In genomic region chr7:58655866-58656265, GRCm38 (mm10) we compare ENCODE assay signal across 33 mouse cellular contexts. TPM values are rescaled to one million over a fixed set of nuclear protein-coding genes. Genes with fewer than 3 reads are reported as not detected.
DNase-seq lines count a peak whose midpoint lies in the region; ATAC-seq and TF ChIP-seq lines count a peak whose summit lies in the region.
"Had no signal": no experiment of that assay in that cellular context is flagged by ENCODE, and none has a peak within 500 bp of the region (broad histone marks: within the 10 kb centered on the region; RNA-seq: fewer than 3 reads in every experiment).

Atp10a (plus strand) TSS chr7:58656166.

- TF ChIP-seq CTCF in testis, adult 2 months (IDR thresholded peaks at IDR 0.05; ENCODE audit: control insufficient read depth, insufficient read depth, insufficient replicate concordance, low read depth, low read length): no peak

- TF ChIP-seq POLR2A in testis, adult 2 months (IDR thresholded peaks at IDR 0.05; ENCODE audit: control insufficient read depth, low read depth, low read length): peak; percentile 37; the same call in 1 of the 2 replicates

- intact Hi-C loops in gastrocnemius, postnatal 36 days (cut with DNase I): no loop called here

- H3K9ac ChIP-seq in forebrain, embryonic 13.5 days: no peak within 1 kb of the TSS
- H3K9ac ChIP-seq: embryonic facial prominence, embryonic 13.5 days; hindbrain, embryonic 13.5 days; liver, embryonic 12.5 days; liver, postnatal 0 days; midbrain, embryonic 15.5 days; neural tube, embryonic 15.5 days; stomach, embryonic 15.5 days had no signal

- H3K4me1 ChIP-seq in testis, adult 2 months (ENCODE audit: control insufficient read depth, insufficient read depth, low read length): peaks cover 15% of the 10 kb centered on the region
- H3K4me1 ChIP-seq in forebrain, embryonic 13.5 days: peaks cover 11% of the 10 kb centered on the region
- H3K4me1 ChIP-seq: liver, embryonic 12.5 days had no signal

- no peak within 1 kb of the TSS for H3K4me2 ChIP-seq in forebrain, embryonic 13.5 days
- H3K4me2 ChIP-seq: embryonic facial prominence, embryonic 13.5 days; heart, embryonic 11.5 days; hindbrain, embryonic 13.5 days; liver, embryonic 12.5 days; midbrain, embryonic 15.5 days; neural tube, embryonic 15.5 days; stomach, embryonic 15.5 days had no signal

- H3K9me3 ChIP-seq in forebrain, embryonic 13.5 days (replicated peaks): no peaks in the 10 kb centered on the region
- H3K9me3 ChIP-seq: embryonic facial prominence, embryonic 13.5 days; hindbrain, embryonic 13.5 days; liver, embryonic 12.5 days; midbrain, embryonic 15.5 days; neural tube, embryonic 15.5 days; stomach, embryonic 15.5 days had no signal

- 90% methylated on average over 6 of the region's 6 CpGs for WGBS in forebrain, embryonic 13.5 days

- H3K27me3 ChIP-seq in testis, adult 2 months (ENCODE audit: control insufficient read depth, insufficient read depth, low read length): no peaks in the 10 kb centered on the region; the same call in 1 of the 2 replicates
- H3K27me3 ChIP-seq in forebrain, embryonic 13.5 days: peaks cover 4% of the 10 kb centered on the region; the same call in 1 of the 2 replicates
- H3K27me3 ChIP-seq: midbrain, embryonic 15.5 days; stomach, embryonic 15.5 days had no signal

- no peaks in the 10 kb centered on the region for H3K36me3 ChIP-seq in testis, adult 2 months (ENCODE audit: control insufficient read depth, insufficient read depth, low read length)
- H3K36me3 ChIP-seq in forebrain, embryonic 13.5 days (ENCODE audit: poor library complexity, severe bottlenecking): no peaks in the 10 kb centered on the region
- H3K36me3 ChIP-seq: embryonic facial prominence, embryonic 13.5 days; hindbrain, embryonic 13.5 days; liver, embryonic 12.5 days; midbrain, embryonic 15.5 days; neural tube, embryonic 15.5 days; stomach, embryonic 15.5 days had no signal

- ATAC-seq in granulocyte monocyte progenitor cell, adult 5-6 weeks (replicated peaks; ENCODE audit: poor library complexity, severe bottlenecking): no peak
- ATAC-seq in forebrain, embryonic 13.5 days: no peak
- ATAC-seq: forebrain, embryonic 14.5 days; intestine, embryonic 16.5 days; liver, embryonic 12.5 days; liver, postnatal 0 days; lung, postnatal 0 days; midbrain, embryonic 15.5 days had no signal

- H3K27ac ChIP-seq in testis, adult 2 months (ENCODE audit: control insufficient read depth, insufficient read depth, low read depth, low read length): peak within 1 kb of the TSS; percentile 29; the same call in 1 of the 2 replicates
- no peak within 1 kb of the TSS for H3K27ac ChIP-seq in forebrain, embryonic 13.5 days
- H3K27ac ChIP-seq: embryonic facial prominence, embryonic 13.5 days; hindbrain, embryonic 13.5 days; kidney, postnatal 0 days; liver, embryonic 12.5 days; midbrain, embryonic 15.5 days; neural tube, embryonic 15.5 days; stomach, embryonic 15.5 days had no signal

- DNase-seq in testis, postnatal 14 days (ENCODE audit: low spot score): no peak
- DNase-seq in adrenal gland, adult 8-10 months: no peak
- no peak for DNase-seq in adrenal gland, postnatal 36 days
- DNase-seq in gastrocnemius, postnatal 36 days: no peak
- DNase-seq in embryo, embryonic 9.5 days (ENCODE audit: extremely low spot score): no peak
- DNase-seq: cerebellum, adult 8-10 months; cerebellum, postnatal 25 days; embryo, embryonic 11 days; gastrocnemius, postnatal 25 days; heart, postnatal 36 days; kidney, adult 8-10 months; kidney, postnatal 4 days; left cerebral cortex, postnatal 4 days; liver, postnatal 0 days; lung, postnatal 4 days; right cerebral cortex, postnatal 25 days; thymus, adult 18-20 months had no signal

- peak within 1 kb of the TSS; percentile 79 for H3K4me3 ChIP-seq in testis, adult 2 months (ENCODE audit: control insufficient read depth, low read depth, low read length)
- H3K4me3 ChIP-seq in forebrain, embryonic 13.5 days: no peak within 1 kb of the TSS
- H3K4me3 ChIP-seq: embryonic facial prominence, embryonic 13.5 days; erythroblast, embryonic 14.5 days; hindbrain, embryonic 13.5 days; liver, embryonic 12.5 days; midbrain, embryonic 15.5 days; neural tube, embryonic 15.5 days; stomach, embryonic 15.5 days had no signal

RNA-seq across cellular contexts. Expression of gene Atp10a, which starts in this region (rescaled TPM):
- 40.9 and 41.0 TPM in 2 replicates for polyA plus RNA-seq in testis, adult 2 months (2012; rRNA removed)
- 100 to 1,000 TPM in 1 of 4 experiments, 10 to 100 TPM in 3; 72.7 to 102 (median 89.1) TPM for total RNA-seq in adrenal gland, adult 8-10 months (2022)
- 100 to 1,000 TPM in 1 of 2 experiments, 10 to 100 TPM in 1; 67.3 to 108 TPM for total RNA-seq in adrenal gland, postnatal 36 days (2021)
- total RNA-seq in granulocyte monocyte progenitor cell, adult 5-6 weeks (2014; fragmentation: Nextera tagmentation): 19.2 and 19.5 TPM in 2 replicates
- total RNA-seq in granulocyte monocyte progenitor cell, adult 5-6 weeks (2017): 20.3 and 25.8 TPM in 2 replicates
- 1.5 and 1.6 TPM in 2 replicates for polyA plus RNA-seq in forebrain, embryonic 13.5 days (2015; fragmentation: Nextera tagmentation; extraction: Ambion mirVana)
- total RNA-seq in gastrocnemius, postnatal 36 days (2021): 1 to 10 TPM; 1.6 to 2.1 TPM
- total RNA-seq: MEL had no signal
- polyA plus RNA-seq: erythroblast, embryonic 14.5 days had no signal

Comparison
In these comparisons a context has a peak if more than half of its experiments do, and no peak if none do; other contexts are left out.
1. RNA of gene Atp10a (total RNA-seq): 67.3 to 108 TPM in adrenal gland, postnatal 36 days, 72.7 to 102 TPM in adrenal gland, adult 8-10 months and 19.2 to 25.8 TPM in granulocyte monocyte progenitor cell, adult 5-6 weeks; 1.6 to 2.1 TPM in gastrocnemius, postnatal 36 days; every median in the first group is over 4 times any median in the second.
2. RNA of gene Atp10a (polyA plus RNA-seq): 40.9 to 41.0 TPM in testis, adult 2 months; 1.5 to 1.6 TPM in forebrain, embryonic 13.5 days; every median in the first group is over 10 times any median in the second.